Mouse (Mus musculus): Measurements from ENCODE around the gene Tubb2a.

DNA sequence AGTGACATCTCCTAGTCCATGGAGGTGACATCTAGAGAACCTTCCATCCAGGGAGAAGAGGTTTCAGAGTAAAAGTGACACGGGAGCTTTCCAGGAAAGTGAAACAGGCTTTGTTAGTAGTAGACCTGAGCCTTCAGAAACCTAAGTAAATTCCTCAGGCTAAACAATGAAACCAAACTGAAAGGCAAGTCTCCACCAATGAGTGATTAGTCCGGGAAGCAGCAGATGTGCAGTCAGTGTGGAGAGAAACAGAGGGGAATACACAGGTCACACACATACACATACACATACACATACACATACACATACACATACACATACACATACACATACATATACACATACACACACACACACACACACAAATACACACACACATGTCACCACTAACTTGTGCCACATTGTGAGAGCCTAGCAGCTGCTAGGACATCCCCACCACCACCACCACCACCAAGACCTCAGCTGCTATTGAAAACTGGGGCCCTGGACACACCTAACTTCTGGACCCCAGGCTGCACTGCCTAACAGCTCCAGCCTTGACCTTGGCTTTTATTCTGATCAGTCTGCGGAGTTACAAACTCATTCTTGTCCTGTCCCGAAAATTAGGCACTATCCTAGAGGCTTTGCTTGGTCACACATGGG, 31.3 kb upstream of the Tubb2a start:
- no peak for TF ChIP-seq CTCF (IDR thresholded peaks at IDR 0.05; ENCODE audit: borderline replicate concordance, insufficient read depth, low read length)
- TF ChIP-seq POLR2A (IDR thresholded peaks at IDR 0.05; ENCODE audit: low read depth, low read length): no peak

Data from embryonic fibroblast, embryonic 13.5 days (primary cell).